Mouse (Mus musculus) lung, postnatal 4 days (tissue): ENCODE measurements around the gene Vmn1r44.
"Not testable (repeated sequence)": the region's sequence is repeated elsewhere in the genome, so short reads cannot be mapped to it uniquely, and the experiment has no call there.

Source experiments
- DNase-seq, 2 experiments: peaks; one replicate each; pipeline ENCODE4 v3.0.0; 2021

The Vmn1r44 gene

DNA sequence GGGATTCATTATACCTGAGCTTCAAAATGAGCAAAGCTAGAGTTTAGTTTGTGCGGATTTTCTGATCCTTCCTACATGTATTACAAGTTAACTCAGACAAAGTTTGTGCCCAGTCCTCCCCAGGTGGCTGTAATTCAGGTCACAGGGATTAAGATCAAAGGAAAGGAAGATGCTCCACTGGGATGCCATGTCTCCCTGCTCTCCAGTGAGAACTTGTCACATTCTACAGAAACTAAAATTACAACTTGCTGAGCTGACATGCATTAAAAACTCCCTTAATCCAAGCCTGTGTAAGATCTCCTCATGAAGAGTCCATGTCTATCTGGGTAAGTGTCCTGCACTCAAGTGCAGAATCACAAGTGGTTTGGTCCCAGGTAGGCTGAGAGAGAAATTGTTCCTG is at the start of gene Vmn1r44:
Gene Vmn1r44 (plus strand): TSS at position 301 of the 400 bp plus-strand sequence.
- no peak for DNase-seq

DNA sequence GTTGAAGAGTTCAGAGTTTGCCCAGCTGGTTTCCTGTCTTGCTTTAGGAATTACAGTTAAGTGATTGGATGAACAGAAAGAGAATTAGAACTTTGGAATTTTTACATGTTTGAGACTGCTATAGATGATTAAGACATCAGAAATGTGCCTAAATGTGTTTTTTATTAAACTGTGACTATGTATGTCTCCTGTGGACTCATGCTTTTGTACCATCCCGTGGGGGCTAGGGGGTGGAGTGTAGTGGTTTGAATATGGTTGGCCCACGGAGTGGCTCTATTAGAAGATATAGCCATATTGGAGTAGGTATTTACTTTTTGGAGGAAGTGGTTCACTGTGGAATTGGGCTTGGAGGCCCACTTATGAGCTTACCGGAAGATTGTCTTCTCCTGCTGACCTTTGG is 25.9 kb upstream of the Vmn1r44 start:
- no peak for DNase-seq

DNA sequence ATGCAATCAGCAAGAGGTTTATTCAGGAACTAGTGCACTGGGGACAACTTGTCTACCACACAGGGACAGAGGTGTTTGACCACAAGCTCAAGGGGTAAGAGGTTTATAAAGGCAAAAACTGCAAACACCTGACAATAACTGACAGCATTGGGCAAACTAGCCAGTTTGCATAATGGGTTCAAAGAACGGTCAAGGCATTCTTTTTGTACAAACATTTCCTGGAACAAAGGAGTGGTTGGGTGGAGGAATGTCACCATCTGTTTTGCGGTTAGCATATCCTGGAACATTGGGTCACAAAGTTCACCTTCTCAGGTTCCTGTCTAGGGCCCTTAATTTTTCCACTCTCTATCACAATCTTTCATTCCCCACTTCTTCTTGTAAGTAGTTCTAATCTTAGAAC is 23.6 kb upstream of the Vmn1r44 start:
- DNase-seq: no peak

DNA sequence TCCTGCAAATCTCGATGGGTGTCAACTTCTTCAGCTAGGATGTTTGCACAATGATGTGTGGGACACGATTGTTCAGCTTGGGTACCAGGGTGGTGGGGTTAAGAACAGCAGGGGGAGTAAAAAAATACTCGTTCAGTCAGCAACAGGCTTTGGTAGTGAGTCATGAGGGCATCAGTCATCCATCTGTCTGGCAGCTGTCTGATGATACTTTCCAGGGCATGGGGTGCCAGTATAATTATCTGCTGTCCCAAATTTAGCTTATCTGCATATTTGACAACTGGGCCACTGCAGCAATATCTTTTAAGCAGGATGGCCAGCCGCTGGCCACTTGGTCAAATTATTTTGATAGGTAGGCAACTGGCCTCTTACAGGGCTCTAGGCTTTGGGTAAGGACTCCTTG is 19.7 kb upstream of the Vmn1r44 start:
- DNase-seq: no peak

DNA sequence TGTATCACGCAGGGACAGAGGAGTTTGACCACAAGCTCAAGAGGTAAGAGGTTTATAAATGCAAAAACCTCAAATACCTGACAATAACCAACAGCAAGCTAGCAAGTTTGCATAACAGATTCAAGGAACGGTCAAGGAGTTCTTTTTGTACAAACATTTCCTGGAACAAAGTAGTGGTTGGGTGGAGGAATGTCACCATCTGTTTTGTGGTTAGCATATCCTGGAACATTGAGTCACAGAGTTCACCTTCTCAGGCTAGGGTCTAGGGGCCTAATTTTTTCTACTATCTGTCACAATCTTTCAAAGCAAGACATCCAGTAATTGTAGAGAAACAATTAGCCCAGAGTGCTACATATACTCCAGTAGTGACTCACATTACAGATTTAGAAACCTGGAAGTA is 16.2 kb upstream of the Vmn1r44 start:
- DNase-seq: no peak

DNA sequence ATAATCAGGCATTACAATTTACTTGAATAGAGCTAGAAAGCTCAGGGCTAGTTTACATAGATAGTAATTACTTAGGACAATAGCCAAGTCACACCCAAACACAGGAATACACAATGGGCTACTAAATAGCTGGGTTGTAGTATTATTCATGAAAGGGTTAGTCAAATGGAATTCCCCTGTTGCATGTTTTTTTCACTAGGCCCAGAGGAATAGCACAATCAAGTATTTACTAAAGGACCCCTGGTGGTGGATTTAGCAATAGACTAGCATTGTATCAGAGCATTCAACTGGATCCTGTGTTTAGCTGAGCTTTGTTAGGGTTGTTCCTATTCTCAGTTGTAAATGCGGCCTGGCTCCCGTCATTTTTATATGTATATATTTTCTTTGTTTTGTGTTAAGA is 15.5 kb upstream of the Vmn1r44 start:
- no peak for DNase-seq

DNA sequence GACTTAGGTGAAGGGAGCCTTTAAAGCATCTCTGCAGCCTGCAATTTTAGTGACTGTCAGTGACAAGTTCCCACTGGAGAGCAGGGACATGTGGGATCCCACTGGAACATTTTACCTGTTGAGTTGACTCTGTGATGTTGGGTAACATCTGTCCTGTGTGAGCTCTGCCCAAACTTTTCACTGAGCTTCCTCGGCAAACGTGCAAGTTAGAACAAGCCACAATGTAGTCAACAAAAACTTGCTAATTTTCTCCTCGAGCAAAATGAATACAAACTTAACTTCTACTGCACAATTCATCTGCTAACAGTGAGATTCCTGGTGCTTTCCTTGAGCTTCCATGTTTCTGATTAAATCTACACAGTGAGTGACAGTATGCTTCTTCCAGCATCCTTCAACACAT is 7.1 kb upstream of the Vmn1r44 start, which contains the start of the genes Vmn1r42 and Vmn1r43:
Gene Vmn1r42 (minus strand): TSS at position 101 of the 400 bp plus-strand sequence.
Gene Vmn1r43 (minus strand): TSS at position 101 of the 400 bp plus-strand sequence.
- DNase-seq: not testable (repeated sequence)

DNA sequence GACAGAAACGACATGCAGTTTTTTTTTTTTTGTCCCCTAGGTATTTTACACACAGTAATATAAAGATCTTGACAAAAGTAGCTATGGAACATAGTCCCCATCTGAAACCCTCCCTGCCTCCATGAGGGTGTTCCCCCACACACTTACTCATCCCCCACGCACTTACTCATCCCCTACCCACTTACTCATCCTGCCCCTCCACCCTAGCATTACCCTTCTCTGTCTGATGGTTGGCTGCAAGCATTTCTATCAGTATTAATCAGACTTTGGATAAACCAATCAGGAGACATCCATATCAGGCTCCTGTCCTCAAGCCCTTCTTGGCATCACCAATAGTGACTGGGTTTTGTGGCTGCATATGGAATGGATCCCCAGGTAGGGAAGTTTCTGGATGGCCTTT is 6.5 kb upstream of the Vmn1r44 start:
- DNase-seq: no peak

DNA sequence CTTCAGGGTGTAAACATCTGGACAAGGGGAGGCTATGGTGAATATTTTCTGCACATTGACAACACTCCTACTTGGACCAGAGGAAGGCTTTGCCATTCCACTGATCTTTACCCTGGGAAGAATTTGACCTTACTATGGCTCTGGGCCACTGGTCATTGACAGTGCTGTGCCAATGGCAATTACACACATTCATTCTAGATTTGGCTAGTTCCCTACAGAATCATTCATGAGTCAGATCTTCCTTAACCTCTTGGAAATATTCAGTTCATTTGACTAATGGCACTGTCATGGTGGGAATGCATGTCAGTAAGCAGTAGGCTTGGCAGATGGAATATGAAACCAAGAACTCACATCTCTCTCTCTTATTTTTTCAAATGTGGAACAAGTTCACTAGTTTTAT is 2.6 kb upstream of the Vmn1r44 start:
- no peak for DNase-seq

DNA sequence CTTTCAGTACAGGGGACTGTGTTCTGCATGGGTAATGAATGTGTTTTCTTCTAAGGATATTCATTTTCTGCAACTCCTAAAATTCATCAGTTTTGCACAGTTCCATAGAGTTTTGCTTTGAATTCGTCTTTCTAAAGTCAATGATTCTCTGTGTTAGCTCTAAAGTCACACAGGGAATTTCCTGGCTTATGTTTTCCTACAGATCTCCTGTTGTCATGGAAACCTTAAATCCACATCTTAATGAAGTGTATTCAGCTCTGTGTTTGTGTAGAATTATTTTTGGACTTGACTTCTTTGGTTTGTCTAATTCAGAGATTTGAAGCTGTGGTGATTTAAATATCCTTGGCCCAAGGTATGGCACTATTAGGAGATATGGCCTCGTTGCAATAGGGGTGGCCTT is 352 bp downstream of the Vmn1r44 start:
- DNase-seq: no peak

DNA sequence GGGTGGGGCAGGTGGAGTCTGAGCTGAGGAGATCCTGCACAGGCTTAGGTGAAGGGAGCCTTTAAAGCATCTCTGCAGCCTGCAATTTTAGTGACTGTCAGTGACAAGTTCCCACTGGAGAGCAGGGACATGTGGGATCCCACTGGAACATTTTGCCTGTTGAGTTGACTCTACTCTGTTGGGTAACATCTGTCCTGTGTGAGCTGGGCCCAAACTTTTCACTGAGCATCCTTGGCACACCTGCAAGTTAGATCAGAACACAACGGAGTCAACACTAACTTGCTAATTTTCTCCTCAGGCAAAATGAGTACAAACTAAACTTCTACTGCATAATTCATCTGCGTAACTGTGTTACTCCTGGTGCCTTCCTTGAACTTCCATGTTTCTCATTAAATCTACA is 57.0 kb downstream of the Vmn1r44 start, which contains the start of gene Vmn1r45:
Gene Vmn1r45 (minus strand): TSS at position 101 of the 400 bp plus-strand sequence.
- not testable (repeated sequence) for DNase-seq

DNA sequence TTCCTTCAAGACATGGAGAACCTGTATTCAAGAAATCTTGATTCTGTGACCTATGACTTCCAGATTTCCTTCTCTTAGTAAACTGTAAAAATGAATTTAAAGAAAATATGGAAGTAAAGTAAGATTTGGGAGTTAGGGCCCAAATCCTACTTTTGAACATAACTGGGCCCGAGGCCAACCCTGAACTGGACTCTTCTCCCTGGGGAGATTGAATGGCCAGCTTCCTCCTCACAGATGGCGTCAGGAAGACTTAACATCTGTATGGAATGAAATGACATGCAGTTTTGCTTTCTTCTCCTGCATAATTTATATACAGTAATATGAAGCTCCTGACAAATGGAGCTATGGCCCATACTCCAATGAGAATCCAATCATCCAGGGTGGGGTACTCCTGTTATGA is 57.5 kb downstream of the Vmn1r44 start:
- DNase-seq: no peak
